Mouse (Mus musculus): ENCODE measurements around the gene Rps6kb2.
"Not testable (repeated sequence)": the region's sequence is repeated elsewhere in the genome, so short reads cannot be mapped to it uniquely, and the experiment has no call there.

Gene Rps6kb2

DNA sequence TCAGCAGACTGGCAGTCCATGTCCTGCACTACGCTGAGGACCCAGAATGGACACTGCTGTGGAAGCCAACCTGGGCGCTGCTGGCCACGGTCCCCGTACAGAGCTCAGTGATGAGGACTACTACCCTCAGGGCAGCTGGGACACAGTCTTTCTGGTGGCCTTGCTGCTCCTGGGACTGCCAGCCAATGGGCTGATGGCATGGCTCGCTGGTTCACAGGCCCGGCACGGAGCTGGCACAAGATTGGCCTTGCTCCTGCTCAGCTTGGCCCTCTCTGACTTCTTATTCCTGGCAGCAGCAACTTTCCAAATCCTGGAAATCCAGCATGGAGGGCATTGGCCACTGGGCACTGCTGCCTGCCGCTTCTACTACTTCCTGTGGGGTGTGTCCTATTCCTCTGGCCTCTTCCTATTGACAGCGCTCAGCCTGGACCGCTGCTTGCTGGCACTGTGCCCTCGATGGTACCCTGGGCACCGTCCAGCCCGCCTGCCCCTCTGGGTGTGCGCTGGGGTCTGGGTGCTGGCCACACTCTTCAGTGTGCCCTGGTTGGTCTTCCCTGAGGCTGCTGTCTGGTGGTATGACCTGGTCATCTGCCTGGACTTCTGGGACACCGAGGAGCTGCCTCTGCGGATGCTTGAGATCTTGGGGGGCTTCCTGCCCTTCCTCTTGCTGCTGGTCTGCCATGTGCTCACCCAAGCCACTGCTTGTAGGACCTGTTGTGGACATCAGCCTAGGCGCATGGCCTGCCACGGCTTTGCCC, 20.6 kb downstream of the Rps6kb2 start:
- DNase-seq (ENCODE audit: low spot score in 2 of 2), result no peak

DNA sequence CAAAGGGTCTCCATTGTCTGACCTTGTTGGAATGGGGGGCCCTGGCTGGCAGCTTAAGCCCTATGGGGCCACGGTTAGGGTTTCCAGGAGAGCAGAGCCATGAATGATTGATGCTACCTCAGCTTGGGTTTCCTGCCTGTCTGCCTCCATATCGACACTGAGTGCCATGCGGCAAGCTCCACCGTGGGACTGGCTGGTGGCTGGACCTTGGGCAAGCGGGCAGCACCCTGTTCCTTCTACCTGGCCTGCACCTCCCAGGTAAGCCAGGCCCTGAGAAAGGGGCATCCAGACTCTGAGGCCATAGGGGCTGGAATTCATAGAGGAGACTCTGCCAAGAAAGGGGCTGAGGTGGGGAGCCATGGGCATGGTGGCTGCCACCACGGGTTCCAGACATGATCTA, 23.0 kb downstream of the Rps6kb2 start:
- no peak for DNase-seq (ENCODE audit: low spot score in 2 of 2)

DNA sequence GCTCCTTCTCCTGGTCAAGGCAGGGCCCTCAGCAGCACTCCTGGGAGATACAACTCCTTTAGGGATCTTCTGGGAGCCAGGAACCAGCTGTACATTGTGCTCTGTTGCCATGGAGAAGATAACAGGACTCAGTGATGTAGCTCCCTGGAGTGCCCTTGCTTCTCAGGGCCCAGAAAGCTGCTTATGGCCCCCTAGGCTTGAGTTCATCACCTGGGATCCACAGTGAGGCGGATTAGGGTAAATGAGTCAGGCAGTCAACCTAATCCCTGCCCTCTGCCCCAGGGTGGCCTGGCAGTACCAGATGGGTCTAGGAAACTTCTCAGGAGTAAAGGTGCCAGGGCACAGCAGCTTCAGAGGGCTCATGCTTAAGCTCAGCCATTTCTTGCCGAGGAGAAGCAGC, 23.7 kb downstream of the Rps6kb2 start, which contains the start of gene Gpr152:
TSS of gene Gpr152 (plus strand) at position 342 of the 400 bp plus-strand sequence.
- DNase-seq (ENCODE audit: low spot score in 2 of 2), result no peak

DNA sequence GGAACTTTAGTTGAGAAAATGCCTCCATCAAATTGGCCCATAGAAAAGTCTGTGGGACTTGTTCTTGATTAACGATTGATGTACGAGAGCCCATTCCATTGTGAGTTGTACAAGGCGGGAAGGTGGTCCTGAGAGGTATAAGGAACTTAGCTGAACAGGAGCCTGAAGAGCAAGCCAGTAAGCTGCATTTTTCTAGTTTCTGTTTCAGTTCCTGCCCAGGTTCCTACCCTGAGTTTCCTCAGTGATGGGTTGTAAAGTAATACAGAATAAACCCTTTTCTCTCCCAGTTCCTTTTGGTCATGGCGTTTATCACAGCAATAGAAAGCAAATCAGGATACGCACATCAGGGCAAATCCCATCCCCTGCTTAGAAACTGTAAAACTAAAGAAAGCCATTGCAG, 25.2 kb downstream of the Rps6kb2 start:
- DNase-seq (ENCODE audit: low spot score in 2 of 2), result no peak

DNA sequence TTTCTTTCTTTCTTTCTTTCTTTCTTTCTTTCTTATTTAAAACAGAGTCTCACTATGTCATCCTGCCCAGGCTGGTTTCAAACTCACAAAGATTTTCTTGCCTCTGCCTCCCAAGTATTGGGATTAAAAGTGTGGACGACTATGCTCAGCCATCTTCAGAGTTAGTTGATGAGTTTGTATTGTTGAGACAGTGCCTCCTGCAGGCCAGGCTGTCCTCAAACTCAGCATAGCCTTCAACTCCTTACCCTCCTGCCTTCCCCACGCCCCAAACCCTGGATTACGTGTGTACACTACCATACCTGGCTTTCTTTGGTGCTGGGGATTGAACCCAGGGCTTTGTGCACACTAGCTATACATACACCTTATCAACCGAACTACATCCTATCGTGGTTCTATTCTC, 26.7 kb downstream of the Rps6kb2 start:
- no peak for DNase-seq (ENCODE audit: low spot score in 2 of 2)

DNA sequence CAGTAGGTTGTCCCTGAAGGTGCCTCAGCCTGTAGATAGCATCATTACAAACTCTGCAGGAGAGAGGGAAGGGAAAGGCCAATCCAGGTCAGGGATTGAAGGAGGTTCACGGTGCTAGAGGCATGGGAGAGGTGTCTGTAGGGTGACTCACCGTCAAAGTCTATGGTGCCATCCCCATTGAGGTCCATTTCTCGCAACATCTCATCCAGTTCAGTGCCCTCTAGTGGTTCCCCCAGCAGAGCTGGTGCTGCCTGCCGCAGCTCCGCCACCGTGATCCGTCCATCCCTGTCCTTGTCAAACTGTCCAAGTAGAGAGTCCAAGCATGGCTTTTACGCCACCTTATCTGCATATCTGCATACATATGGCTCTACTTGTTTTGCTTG, 27.2 kb downstream of the Rps6kb2 start:
- not testable (repeated sequence) for DNase-seq (ENCODE audit: low spot score in 2 of 2)

DNA sequence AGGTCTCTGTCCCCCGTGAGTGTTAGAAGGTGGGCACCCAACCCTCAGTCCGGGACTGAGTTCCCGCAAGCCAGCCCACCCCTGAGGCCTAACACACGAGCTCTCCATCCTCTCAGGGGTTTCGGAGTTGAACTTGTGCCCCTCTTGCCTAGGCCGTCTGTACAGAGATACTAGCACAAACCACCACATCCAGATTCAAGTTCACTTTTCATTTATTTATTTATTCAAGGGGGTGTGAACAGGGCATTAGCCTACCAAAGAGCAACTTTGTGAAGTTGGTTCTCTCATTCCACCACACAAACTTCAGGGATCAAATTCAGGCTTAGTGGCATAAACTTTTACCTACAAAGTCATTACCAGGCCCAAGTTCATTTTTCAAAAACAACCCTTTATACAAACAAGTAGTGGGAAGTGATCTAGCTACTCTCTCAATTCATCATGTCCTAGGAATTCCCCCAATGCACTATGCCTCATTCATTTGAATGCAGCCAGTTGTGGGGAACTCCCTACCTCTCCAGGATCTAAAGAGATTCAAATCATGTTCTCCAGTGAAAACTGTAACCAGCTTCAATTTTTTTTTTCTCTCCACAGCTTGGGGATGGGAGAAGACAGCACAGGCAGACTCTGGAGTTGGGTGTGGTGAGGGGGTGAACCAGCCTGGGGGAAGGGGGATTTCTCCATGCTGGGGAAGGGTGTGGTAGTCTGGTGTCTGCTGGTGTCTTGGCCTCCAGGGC, 27.8 kb downstream of the Rps6kb2 start:
- DNase-seq (ENCODE audit: low spot score in 2 of 2), result not testable (repeated sequence)

DNA sequence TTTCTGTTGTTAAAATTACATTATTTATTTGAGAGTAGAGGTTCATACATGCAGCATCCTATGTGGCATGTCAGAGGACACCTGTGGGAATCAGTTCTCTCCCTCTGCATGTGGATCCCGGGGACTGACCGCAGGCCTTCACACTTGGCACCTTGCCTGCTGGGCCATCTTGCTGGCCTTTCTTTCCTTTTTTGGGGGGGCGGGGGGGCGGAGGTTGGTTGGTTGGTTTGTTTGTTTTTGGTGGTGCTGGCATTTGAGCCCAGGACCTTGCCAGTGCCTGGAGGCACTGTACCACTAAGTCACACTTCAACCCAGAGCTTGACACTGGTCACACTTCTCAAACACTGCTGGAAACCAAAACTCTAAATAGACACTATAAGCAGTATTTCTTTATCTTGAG, 28.8 kb downstream of the Rps6kb2 start:
- no peak for DNase-seq (ENCODE audit: low spot score in 2 of 2)

DNA sequence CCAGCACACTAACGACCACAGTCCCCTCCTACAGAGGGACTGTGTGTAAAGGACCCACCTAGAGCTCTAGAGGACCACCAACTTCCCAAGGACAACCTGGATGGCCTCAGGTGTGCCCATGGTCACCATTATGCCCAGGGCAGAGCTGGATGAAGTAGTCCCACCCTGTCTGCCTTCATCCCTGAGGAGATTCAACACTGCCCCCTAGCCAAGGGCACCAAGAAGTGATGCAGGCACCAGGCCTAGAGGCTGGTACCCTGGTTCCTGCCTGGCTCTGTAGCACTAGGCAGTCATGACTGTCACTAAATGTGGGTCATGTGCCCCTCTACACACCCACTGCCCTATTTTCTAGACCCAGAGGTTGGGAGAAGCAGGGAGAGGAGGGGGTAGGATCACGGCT, 31.4 kb downstream of the Rps6kb2 start:
- DNase-seq (ENCODE audit: low spot score in 2 of 2), result no peak

DNA sequence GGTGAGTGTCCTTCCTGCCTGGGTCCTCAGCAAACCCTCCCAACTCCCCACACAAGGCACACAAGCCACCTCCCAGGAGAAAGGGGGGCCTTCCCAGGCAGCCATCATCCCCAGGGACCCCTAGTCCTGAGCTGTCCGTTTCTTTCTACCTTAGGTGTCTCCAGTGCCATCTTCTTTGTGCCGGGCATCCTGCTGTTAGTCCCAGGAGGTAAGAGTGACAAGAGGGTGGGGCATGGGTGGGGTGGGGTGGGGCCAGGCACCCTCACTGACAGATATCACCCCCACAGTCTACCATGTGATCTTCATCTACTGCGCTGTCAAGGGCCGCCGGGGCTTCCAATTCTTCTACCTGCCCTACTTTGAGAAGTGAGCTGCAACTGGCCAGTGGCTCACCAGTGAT, 32.1 kb downstream of the Rps6kb2 start:
- DNase-seq (ENCODE audit: low spot score in 2 of 2), result no peak

DNA sequence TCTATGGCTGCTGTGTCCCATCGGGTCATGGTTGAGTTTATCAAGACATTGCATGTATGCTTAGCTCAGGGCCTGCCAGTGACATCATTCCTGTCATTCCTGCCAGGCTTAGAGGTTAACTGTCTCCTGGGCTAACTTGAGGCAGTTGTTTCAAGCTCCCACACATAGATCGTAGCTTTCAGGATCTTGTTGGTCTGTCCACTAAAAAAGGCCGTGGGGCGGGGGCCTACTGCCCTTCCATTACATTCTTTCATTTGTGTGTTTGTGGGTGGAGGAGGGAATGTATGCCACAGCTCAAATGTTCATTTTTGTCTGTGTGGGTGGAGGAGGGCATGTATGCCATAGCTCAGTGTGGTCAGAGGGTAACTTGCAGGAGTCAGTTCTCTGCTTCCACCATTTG, 33.0 kb downstream of the Rps6kb2 start:
- no peak for DNase-seq (ENCODE audit: low spot score in 2 of 2)

DNA sequence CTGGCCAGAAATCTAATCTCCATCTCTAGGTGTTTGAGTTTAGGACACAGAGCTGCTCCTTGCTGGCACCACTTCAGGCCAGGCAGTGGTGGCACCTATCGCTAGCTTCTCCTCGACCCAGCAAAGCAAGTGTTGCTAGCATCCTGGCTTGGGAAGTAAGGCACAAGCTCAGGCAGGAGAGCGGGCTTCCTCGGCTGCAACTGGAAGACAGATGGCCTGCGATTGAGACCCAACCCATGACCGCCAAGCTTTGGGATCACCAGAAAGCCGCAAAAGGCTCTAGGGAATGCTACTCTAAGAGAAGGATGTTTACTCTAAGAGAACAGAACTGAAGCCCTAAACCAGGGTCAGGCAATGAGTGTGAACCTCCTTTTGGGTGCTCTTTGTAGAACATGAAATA, 33.7 kb downstream of the Rps6kb2 start:
- DNase-seq (ENCODE audit: low spot score in 2 of 2), result no peak

DNA sequence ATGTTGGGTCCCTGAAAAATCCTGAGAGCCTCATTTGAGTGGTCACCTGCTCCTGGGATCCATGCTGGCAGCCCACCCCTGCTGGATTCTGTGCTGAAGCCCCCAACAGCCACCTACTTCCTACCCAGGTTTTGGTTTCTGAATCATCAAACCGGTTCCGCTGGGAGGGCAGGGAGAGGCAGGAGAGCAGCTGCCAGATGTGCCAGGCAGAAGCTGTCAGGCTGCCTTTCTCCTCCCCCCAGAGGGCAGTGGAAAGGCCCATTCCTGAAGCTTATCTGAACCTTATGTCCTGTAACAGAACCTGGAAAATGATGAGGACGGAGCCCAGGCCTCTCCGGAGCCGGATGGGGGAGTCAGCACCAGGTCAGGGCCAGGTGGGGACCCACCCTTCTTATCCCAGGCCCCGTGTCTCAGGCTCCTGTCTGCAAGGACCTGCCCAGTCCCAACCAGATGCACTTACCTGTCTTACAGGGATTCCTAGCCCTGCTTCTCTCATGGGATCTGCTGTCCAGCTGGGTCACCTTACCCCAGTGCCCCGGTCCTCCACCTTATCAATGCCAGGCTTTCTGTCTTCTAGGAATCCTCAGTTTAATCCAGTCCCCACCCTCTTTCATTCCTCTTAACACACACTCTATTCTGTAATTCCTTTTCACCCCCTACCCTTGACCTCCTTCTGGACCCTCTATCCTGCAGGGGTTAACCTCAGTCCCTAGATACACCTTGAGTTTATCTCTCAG, 36.2 kb downstream of the Rps6kb2 start:
- no peak for DNase-seq (ENCODE audit: low spot score in 2 of 2)

DNA sequence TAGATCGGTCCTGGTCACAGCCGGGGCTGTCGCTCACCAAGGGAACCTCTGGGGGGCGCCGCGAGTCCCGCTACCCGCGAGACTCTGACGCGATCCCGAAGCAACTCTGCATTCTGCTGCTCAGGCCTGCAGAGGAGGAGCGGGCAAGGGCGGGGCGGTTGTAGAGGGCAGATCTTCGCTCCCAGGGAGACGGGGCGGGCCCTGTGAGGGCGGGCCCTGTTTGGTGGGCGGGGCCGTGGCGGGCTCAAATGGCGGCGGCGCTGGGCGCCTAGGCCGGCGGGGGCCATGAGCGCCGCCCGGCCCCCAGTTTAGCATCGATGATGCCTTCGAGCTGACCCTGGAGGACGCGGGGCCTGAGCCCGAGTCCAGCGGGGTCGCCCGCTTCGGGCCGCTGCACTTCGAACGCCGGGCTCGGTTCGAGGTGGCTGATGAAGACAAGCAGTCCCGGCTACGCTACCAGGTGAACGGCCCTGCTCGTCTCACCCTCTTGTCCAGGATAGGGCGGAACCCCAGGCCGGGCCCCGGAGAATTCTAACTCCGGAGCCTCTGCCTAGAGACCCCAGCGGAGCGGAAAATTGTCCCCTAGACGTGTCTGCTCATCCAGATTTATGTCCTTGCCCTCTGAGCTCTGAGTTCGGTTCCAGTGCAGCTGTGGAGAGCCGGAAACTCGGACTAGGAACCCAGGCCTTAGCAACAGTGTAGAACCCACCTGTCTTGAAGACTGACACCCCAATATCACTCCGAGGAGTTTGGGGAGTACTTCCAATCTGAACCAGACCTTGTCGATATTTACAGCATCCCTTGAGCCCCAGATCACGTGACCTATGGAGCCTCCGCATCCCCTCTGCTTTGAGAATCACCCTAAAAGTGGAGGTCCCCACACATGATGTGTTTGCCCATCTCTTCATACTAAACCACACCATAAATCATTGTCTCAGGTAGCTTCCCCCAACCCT, 37.1 kb downstream of the Rps6kb2 start, which contains the start of gene Aip:
TSS of gene Aip (minus strand) at position 118 of the 956 bp plus-strand sequence.
- peak; percentile 98 for DNase-seq (ENCODE audit: low spot score in 2 of 2)

DNA sequence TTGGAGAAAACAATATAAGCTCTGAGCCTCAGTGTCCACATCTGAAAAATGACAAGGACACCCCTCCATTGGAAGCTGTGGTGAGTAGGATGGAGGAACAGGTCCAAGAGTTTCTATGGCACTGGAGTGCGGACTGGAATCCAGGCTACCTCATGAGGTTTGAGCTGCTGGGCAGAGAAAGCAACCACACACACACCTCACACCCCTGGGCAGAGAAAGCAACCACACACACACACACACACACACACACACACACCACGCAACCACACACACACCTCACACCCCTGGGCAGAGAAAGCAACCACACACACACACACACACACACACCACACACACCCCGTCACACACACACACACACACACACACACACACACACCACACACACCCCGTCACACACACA, 37.9 kb downstream of the Rps6kb2 start:
- DNase-seq (ENCODE audit: low spot score in 2 of 2), result not testable (repeated sequence)

DNA sequence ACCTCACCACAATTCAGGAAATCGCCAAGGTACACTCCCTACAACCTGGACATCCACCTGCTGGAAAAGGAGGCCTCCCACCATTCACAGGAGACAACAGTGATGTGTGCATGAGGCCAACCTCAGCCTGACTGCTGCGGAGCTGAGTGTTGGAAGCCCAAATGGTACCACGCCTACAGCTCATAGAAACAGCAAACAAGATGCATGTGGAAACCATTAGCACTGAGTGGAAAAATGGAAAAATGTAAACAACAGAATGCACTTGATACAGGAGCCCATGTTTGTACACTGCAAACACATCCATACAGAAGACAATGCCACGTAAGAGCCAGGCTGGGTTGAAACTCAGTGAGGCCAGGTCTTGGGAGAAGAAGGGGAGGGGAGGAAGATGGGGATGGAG, 38.7 kb downstream of the Rps6kb2 start:
- DNase-seq (ENCODE audit: low spot score in 2 of 2), result no peak

DNA sequence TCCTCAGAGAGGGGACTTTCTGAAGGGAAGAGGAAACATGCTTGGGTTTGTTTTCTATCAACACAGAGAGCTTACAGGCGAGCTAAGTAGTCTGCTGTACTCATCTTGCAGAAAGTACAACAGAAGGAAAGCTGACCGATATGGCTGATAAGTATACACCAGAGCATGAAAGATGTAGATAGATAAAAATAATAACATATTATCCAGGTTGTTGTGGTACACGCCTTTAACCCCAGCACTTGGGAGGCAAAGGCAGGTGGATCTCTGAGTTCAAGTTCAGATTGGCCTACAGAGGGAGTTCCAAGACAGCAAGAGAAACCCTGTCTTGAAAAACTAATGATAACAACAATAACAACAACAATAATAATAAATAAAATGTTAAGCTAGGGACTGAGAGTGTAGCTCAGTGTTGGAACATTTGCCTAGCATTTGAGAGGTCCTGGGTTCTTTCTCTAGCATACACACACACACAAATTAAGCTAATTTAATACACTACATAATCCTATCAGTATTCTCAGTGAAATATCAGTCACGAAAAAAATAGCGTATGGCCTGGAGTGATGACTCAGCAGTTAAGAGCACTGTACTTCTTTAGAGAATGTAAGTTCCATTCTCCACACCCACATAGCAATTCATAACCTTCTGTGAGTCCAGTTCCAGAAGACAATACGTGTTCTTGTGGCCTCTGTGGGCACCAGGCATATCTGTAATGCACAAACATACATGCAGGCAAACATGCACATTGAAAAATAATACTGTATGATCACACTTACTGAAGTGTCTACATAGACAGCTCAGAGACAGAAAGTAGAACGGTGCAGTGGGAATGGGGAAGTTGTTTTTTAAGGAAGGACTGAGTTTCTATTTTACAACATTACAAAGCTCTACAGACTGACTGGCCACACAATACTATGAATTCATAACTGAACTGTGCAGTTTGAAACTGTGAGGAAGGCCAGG, 40.5 kb downstream of the Rps6kb2 start:
- no peak for DNase-seq (ENCODE audit: low spot score in 2 of 2)

DNA sequence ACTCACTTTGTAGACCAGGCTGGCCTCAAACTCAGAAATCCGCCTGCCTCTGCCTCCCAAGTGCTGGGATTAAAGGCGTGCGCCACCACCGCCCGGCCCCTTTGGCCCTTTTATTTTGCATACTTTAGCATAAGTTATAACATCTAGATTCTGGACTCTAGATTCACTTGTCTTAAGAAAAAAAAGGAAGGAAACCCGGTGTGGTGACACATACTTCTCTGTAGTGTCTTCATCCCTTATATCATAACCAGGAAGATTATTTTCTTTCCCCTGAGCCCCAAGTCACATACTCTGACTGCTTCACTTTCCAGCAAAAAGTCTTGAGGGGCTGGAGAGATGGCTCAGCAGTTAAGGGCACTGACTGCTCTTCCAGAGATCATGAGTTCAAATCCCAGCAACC, 41.3 kb downstream of the Rps6kb2 start:
- not testable (repeated sequence) for DNase-seq (ENCODE audit: low spot score in 2 of 2)

DNA sequence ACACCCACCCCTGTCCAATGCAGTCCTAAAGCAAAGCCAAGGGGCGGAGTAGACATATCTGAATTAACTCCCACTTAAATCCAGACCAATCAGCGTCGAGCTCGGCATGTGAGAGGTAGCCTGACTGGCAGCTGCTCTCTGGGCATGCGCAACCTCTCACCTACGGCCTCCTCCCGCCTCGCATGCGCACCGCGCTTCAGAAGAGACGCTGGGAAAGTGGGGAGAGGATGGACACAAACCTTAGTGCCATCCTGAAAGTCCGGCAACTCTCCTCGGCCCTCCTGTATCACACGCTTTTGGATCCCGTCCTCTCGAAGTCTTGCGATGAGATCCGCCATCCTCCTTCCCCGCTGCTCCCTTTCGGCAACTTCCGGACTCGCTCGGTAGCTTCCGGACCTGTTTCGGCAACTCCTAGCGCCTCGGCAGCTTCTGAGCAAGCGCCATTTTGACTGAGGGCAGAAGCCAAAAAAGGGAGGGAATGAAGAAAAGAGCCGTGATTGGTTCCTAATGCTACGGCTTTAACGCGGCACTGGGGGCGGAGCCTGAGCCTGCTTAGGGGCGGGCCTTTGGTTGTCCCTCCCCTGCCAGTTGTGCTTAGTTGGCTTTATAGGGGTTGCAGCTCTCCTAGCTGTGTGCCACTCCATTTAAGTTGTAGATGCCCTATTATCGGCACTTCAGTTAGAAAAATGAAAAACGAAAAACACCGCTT, 41.9 kb downstream of the Rps6kb2 start:
- DNase-seq (ENCODE audit: low spot score in 2 of 2), result peak; percentile 96 to 97

DNA sequence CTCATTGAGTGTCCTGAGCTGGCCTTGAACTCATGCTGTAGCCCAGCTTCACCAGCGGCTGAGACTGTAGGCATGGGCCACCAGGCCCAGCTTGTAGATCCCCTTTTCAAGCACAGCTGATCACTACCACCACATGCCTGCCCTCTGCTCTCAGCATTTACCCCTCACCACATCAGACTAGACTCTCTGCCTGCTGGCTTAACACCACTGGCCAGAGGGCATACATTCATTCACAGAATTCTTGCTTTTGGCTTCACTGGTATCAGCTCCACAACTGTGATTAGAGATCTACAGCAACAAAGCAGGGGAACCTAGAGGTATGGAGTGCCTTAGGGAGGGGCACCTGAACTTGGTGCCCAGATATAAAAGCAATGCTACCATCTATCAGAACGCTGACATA, 42.7 kb downstream of the Rps6kb2 start:
- no peak for DNase-seq (ENCODE audit: low spot score in 2 of 2)
